In genomic region chr10:59900939-59901338, GRCm38 (mm10) we compare ENCODE assay signal across 8 mouse cellular contexts. TPM values are rescaled to one million over a fixed set of nuclear protein-coding genes. Genes with fewer than 3 reads are reported as not detected.
DNase-seq lines count a peak whose midpoint lies in the region; ATAC-seq lines count a peak whose summit lies in the region.

No protein-coding gene starts in this region.

- H3K27ac ChIP-seq in liver, embryonic 12.5 days: peak overlapping the region; percentile 100
- H3K27ac ChIP-seq in liver, embryonic 11.5 days (ENCODE audit: low read depth, low read length): no peak overlapping the region
- H3K27ac ChIP-seq in embryonic facial prominence, embryonic 13.5 days: peak overlapping the region; percentile 99
- peak overlapping the region; percentile 95 for H3K27ac ChIP-seq in hindbrain, embryonic 15.5 days (replicated peaks)

- H3K9ac ChIP-seq in liver, embryonic 12.5 days: peak overlapping the region; percentile 81; the same call in 1 of the 2 replicates
- no peak overlapping the region for H3K9ac ChIP-seq in liver, embryonic 11.5 days (ENCODE audit: low read depth, low read length)
- no peak overlapping the region for H3K9ac ChIP-seq in embryonic facial prominence, embryonic 13.5 days
- H3K9ac ChIP-seq in hindbrain, embryonic 15.5 days: no peak overlapping the region

- WGBS in liver, embryonic 12.5 days (ENCODE audit: insufficient replicate concordance): 43% methylated on average over 4 of the region's 4 CpGs
- WGBS in liver, embryonic 11.5 days: 43% methylated on average over 4 of the region's 4 CpGs
- WGBS in embryonic facial prominence, embryonic 13.5 days: 47% methylated on average over 4 of the region's 4 CpGs
- WGBS in hindbrain, embryonic 15.5 days: 35% methylated on average over 4 of the region's 4 CpGs

- DNase-seq in liver, embryonic 11.5 days (ENCODE audit: low spot score): no peak
- peak; percentile 73 to 74 for DNase-seq in natural killer cell, adult 2 months (ENCODE audit: low spot score in 2 of 2)
- DNase-seq in layer of hippocampus, adult 18-20 months (ENCODE audit: low spot score in 2 of 2): no peak
- no peak for DNase-seq in cerebellum, adult 11-12 months

- H3K27me3 ChIP-seq in liver, embryonic 12.5 days (replicated peaks): no peaks in the 10 kb centered on the region
- no peaks in the 10 kb centered on the region for H3K27me3 ChIP-seq in liver, embryonic 11.5 days (replicated peaks; ENCODE audit: control insufficient read depth, insufficient read depth, low read length)
- H3K27me3 ChIP-seq in embryonic facial prominence, embryonic 13.5 days: no peaks in the 10 kb centered on the region
- no peaks in the 10 kb centered on the region for H3K27me3 ChIP-seq in hindbrain, embryonic 15.5 days

- H3K4me3 ChIP-seq in liver, embryonic 12.5 days: no peak overlapping the region
- H3K4me3 ChIP-seq in liver, embryonic 11.5 days (ENCODE audit: low read depth, low read length): no peak overlapping the region
- H3K4me3 ChIP-seq in embryonic facial prominence, embryonic 13.5 days: no peak overlapping the region
- no peak overlapping the region for H3K4me3 ChIP-seq in hindbrain, embryonic 15.5 days

- H3K4me2 ChIP-seq in liver, embryonic 12.5 days: peak overlapping the region; percentile 74; the same call in 1 of the 2 replicates
- no peak overlapping the region for H3K4me2 ChIP-seq in liver, embryonic 11.5 days
- no peak overlapping the region for H3K4me2 ChIP-seq in embryonic facial prominence, embryonic 13.5 days
- no peak overlapping the region for H3K4me2 ChIP-seq in hindbrain, embryonic 15.5 days

- H3K9me3 ChIP-seq in liver, embryonic 12.5 days (replicated peaks): no peaks in the 10 kb centered on the region
- no peaks in the 10 kb centered on the region for H3K9me3 ChIP-seq in liver, embryonic 11.5 days (ENCODE audit: control insufficient read depth, low read length)
- H3K9me3 ChIP-seq in embryonic facial prominence, embryonic 13.5 days: no peaks in the 10 kb centered on the region
- no peaks in the 10 kb centered on the region for H3K9me3 ChIP-seq in hindbrain, embryonic 15.5 days

- H3K36me3 ChIP-seq in liver, embryonic 12.5 days: peaks cover 27% of the 10 kb centered on the region
- H3K36me3 ChIP-seq in liver, embryonic 11.5 days (ENCODE audit: control insufficient read depth, insufficient read depth, low read length): peaks cover 15% of the 10 kb centered on the region
- H3K36me3 ChIP-seq in embryonic facial prominence, embryonic 13.5 days: peaks cover 24% of the 10 kb centered on the region
- H3K36me3 ChIP-seq in hindbrain, embryonic 15.5 days: peaks cover 4% of the 10 kb centered on the region; the same call in 1 of the 2 replicates

- no peak for ATAC-seq in liver, embryonic 12.5 days
- no peak for ATAC-seq in liver, embryonic 11.5 days (replicated peaks; ENCODE audit: low FRiP score)
- ATAC-seq in embryonic facial prominence, embryonic 13.5 days (ENCODE audit: insufficient number of reproducible peaks, insufficient read depth, low FRiP score, low TSS enrichment, low read depth): no peak
- no peak for ATAC-seq in hindbrain, embryonic 15.5 days (ENCODE audit: low FRiP score, low read depth)
- ATAC-seq in erythroid progenitor cell, adult 5-6 weeks (replicated peaks; ENCODE audit: low FRiP score, poor library complexity, severe bottlenecking): no peak

- H3K4me1 ChIP-seq in liver, embryonic 12.5 days: peaks cover 64% of the 10 kb centered on the region
- peaks cover 46% of the 10 kb centered on the region for H3K4me1 ChIP-seq in liver, embryonic 11.5 days (replicated peaks; ENCODE audit: control insufficient read depth, insufficient read depth, low read length)
- H3K4me1 ChIP-seq in embryonic facial prominence, embryonic 13.5 days: peaks cover 69% of the 10 kb centered on the region
- H3K4me1 ChIP-seq in hindbrain, embryonic 15.5 days (replicated peaks): peaks cover 72% of the 10 kb centered on the region

RNA-seq across cellular contexts. Expression of gene Dnajb12, which starts 21.6 kb away (rescaled TPM):
- polyA plus RNA-seq in liver, embryonic 12.5 days (2016; fragmentation: Nextera tagmentation; extraction: Ambion mirVana): 18.0 and 18.7 TPM in 2 replicates
- 27.4 and 30.2 TPM in 2 replicates for polyA plus RNA-seq in liver, embryonic 11.5 days (2014; fragmentation: Nextera tagmentation; extraction: Ambion mirVana)
- 20.5 and 20.7 TPM in 2 replicates for polyA plus RNA-seq in embryonic facial prominence, embryonic 13.5 days (2015; fragmentation: Nextera tagmentation; extraction: Ambion mirVana)
- 18.6 and 24.6 TPM in 2 replicates for polyA plus RNA-seq in hindbrain, embryonic 15.5 days (2015; fragmentation: Nextera tagmentation; extraction: Ambion mirVana)
- total RNA-seq in layer of hippocampus, adult 18-20 months (2021): 10 to 100 TPM; 52.7 to 53.2 TPM
- 27.2 and 34.2 TPM in 2 replicates for total RNA-seq in erythroid progenitor cell, adult 5-6 weeks (2015; ENCODE audit: low replicate concordance)
- total RNA-seq in erythroid progenitor cell, adult 5-6 weeks (2017; ENCODE audit: low replicate concordance): 30.4 and 32.7 TPM in 2 replicates

RNA-seq across cellular contexts. Expression of gene Ddit4, which starts 50.7 kb away (rescaled TPM):
- 5.4 and 6.9 TPM in 2 replicates for polyA plus RNA-seq in liver, embryonic 12.5 days (2016; fragmentation: Nextera tagmentation; extraction: Ambion mirVana)
- 2.7 and 4.3 TPM in 2 replicates for polyA plus RNA-seq in liver, embryonic 11.5 days (2014; fragmentation: Nextera tagmentation; extraction: Ambion mirVana)
- 86.5 and 93.1 TPM in 2 replicates for polyA plus RNA-seq in embryonic facial prominence, embryonic 13.5 days (2015; fragmentation: Nextera tagmentation; extraction: Ambion mirVana)
- polyA plus RNA-seq in hindbrain, embryonic 15.5 days (2015; fragmentation: Nextera tagmentation; extraction: Ambion mirVana): 68.9 and 71.1 TPM in 2 replicates
- 10 to 100 TPM; 69.7 to 89.5 TPM for total RNA-seq in layer of hippocampus, adult 18-20 months (2021)
- total RNA-seq in erythroid progenitor cell, adult 5-6 weeks (2015; ENCODE audit: low replicate concordance): 0.72 and 3.8 TPM in 2 replicates
- total RNA-seq in erythroid progenitor cell, adult 5-6 weeks (2017; ENCODE audit: low replicate concordance): 1.9 TPM in 1 of 2 replicates, not detected in the other

Comparison
In these comparisons a context has a peak if more than half of its experiments do, and no peak if none do; other contexts are left out.
1. DNase-seq: peak in natural killer cell, adult 2 months (2 of 2); none in liver, embryonic 11.5 days (single experiment), layer of hippocampus, adult 18-20 months (0 of 2) and cerebellum, adult 11-12 months (single experiment).